Mouse (Mus musculus) intestine, embryonic 16.5 days (tissue): ENCODE measurements around the gene Grik1. TPM values are rescaled to one million over a fixed set of nuclear protein-coding genes. Genes with fewer than 3 reads are reported as not detected.
A peak's percentile ranks its signal among the peaks of the same experiment; 100 is the strongest.

Experiments used
- ATAC-seq: fragments of 200-750 bp; cut with Nextera tagmentation; 2 replicates; pipeline ENCODE4 v1.8.0; 2017; ENCODE audit warnings: moderate TSS enrichment, moderate library complexity
- H3K27ac ChIP-seq: fragments of 300-500 bp; sonication (generic); 2 replicates; pipeline ENCODE4 v1.5.1; 2014; ENCODE audit warnings: mild to moderate bottlenecking, low read length
- H3K27me3 ChIP-seq: fragments of 300-500 bp; sonication (generic); replicated peaks from 2 replicates; pipeline ENCODE4 v1.6.1; 2014; ENCODE audit warnings: low read length, control low read depth, mixed read lengths; ENCODE audit not compliant: control insufficient read depth, insufficient read depth
- H3K36me3 ChIP-seq: fragments of 300-500 bp; sonication (generic); 2 replicates; pipeline ENCODE4 v1.6.1; 2014; ENCODE audit warnings: low read length, control low read depth; ENCODE audit not compliant: control insufficient read depth, insufficient read depth
- H3K4me1 ChIP-seq: fragments of 300-500 bp; sonication (generic); 2 replicates; pipeline ENCODE4 v1.6.1; 2014; ENCODE audit warnings: low read length, control low read depth, mixed read lengths; ENCODE audit not compliant: control insufficient read depth, insufficient read depth
- H3K4me2 ChIP-seq: fragments of 300-500 bp; sonication (generic); 2 replicates; pipeline ENCODE4 v1.6.1; 2014; ENCODE audit warnings: low read depth, low read length, control low read depth
- H3K4me3 ChIP-seq: fragments of 300-500 bp; sonication (generic); 2 replicates; pipeline ENCODE4 v1.5.1; 2014; ENCODE audit warnings: mild to moderate bottlenecking, low read length
- H3K9ac ChIP-seq: fragments of 300-500 bp; sonication (generic); 2 replicates; pipeline ENCODE4 v1.6.1; 2014; ENCODE audit warnings: low read depth, low read length
- H3K9me3 ChIP-seq: fragments of 300-500 bp; sonication (generic); 2 replicates; pipeline ENCODE4 v1.6.1; 2016; ENCODE audit warnings: low read length, control low read depth; ENCODE audit not compliant: control insufficient read depth
- WGBS: fragments of 180-500 bp; shearing (Covaris S2); extraction: QIAGEN DNeasy Blood & Tissue Kit; methylation state at CpG from one replicate; pipeline ENCODE4 v1.1.7; 2014; 5-methylcytosine and 5-hydroxymethylcytosine counted together
- polyA plus RNA-seq: library from polyadenylated mRNA; unstranded; fragments of >200 nt; fragmentation: Nextera tagmentation; extraction: Ambion mirVana; gene quantifications from 2 replicates; pipeline ENCODE4 v1.2.1, GENCODE M21; 2015

Grik1 gene
- polyA plus RNA-seq, result 1.0 and 1.1 TPM in 2 replicates

- no peak within 1 kb of the TSS for H3K27ac ChIP-seq
- peak within 1 kb of the TSS; percentile 88 for H3K4me2 ChIP-seq
- ATAC-seq, result peak; percentile 89
- no peaks in the 10 kb centered on the region for H3K36me3 ChIP-seq
- H3K4me1 ChIP-seq, result peaks cover 8% of the 10 kb centered on the region
- peaks cover 25% of the 10 kb centered on the region for H3K27me3 ChIP-seq
- no peaks in the 10 kb centered on the region for H3K9me3 ChIP-seq
- WGBS, result 1% methylated on average over 26 of the region's 27 CpGs
- peak within 1 kb of the TSS; percentile 43 for H3K4me3 ChIP-seq
- peak within 1 kb of the TSS; percentile 49; the same call in 1 of the 2 replicates for H3K9ac ChIP-seq
These were observed at the start of gene Grik1 for GRCm38 (mm10) chr16:88290132-88290772. Gene Grik1 (minus strand): TSS chr16:88290265.

- Histone ChIP-seq H3K4me3 (no peak overlapping the region), H3K27ac (no peak overlapping the region), H3K9ac (no peak overlapping the region), H3K27me3 (peaks cover 10% of the 10 kb centered on the region), H3K9me3 (no peaks in the 10 kb centered on the region), H3K4me1 (peaks cover 8% of the 10 kb centered on the region), H3K36me3 (no peaks in the 10 kb centered on the region), H3K4me2 (no peak overlapping the region)
- no peak for ATAC-seq
- 52% methylated on average over 3 of the region's 3 CpGs for WGBS
These were observed 4.1 kb upstream of the Grik1 start for GRCm38 (mm10) chr16:88294209-88294608.

- ATAC-seq, result peak; percentile 60
- Histone ChIP-seq H3K4me3 (peak overlapping the region; percentile 43), H3K4me2 (peak overlapping the region; percentile 88), H3K9ac (peak overlapping the region; percentile 49; the same call in 1 of the 2 replicates), H3K27ac (no peak overlapping the region), H3K9me3 (no peaks in the 10 kb centered on the region), H3K36me3 (no peaks in the 10 kb centered on the region), H3K27me3 (peaks cover 25% of the 10 kb centered on the region), H3K4me1 (peaks cover 8% of the 10 kb centered on the region)
- WGBS, result under 1% methylated on average over 40 of the region's 40 CpGs
These were observed 514 bp downstream of the Grik1 start for GRCm38 (mm10) chr16:88289421-88290081.

- WGBS, result 66% methylated on average over 4 of the region's 4 CpGs
- Histone ChIP-seq H3K27me3 (no peaks in the 10 kb centered on the region), H3K9me3 (no peaks in the 10 kb centered on the region), H3K4me1 (no peaks in the 10 kb centered on the region; the same call in 1 of the 2 replicates), H3K4me2 (no peak overlapping the region), H3K9ac (no peak overlapping the region), H3K27ac (no peak overlapping the region), H3K36me3 (no peaks in the 10 kb centered on the region), H3K4me3 (no peak overlapping the region)
- no peak for ATAC-seq
These were observed 31.7 kb downstream of the Grik1 start for GRCm38 (mm10) chr16:88258407-88258806.

GRCm38 (mm10) chr16:88257072-88257471 is 33.0 kb downstream of the Grik1 start:
- WGBS, result 83% methylated on average over 5 of the region's 5 CpGs
- H3K4me1 ChIP-seq, result no peaks in the 10 kb centered on the region
- no peak for ATAC-seq
- no peak overlapping the region for H3K4me3 ChIP-seq
- no peak overlapping the region for H3K27ac ChIP-seq
- no peaks in the 10 kb centered on the region for H3K27me3 ChIP-seq
- no peak overlapping the region for H3K4me2 ChIP-seq
- no peaks in the 10 kb centered on the region for H3K36me3 ChIP-seq
- H3K9me3 ChIP-seq, result no peaks in the 10 kb centered on the region
- no peak overlapping the region for H3K9ac ChIP-seq

- no peak overlapping the region for H3K27ac ChIP-seq
- no peak overlapping the region for H3K9ac ChIP-seq
- no peaks in the 10 kb centered on the region for H3K27me3 ChIP-seq
- H3K4me3 ChIP-seq, result no peak overlapping the region
- 90% methylated on average over 3 of the region's 3 CpGs for WGBS
- no peaks in the 10 kb centered on the region for H3K36me3 ChIP-seq
- H3K4me2 ChIP-seq, result no peak overlapping the region
- H3K9me3 ChIP-seq, result no peaks in the 10 kb centered on the region
- H3K4me1 ChIP-seq, result no peaks in the 10 kb centered on the region
- ATAC-seq, result no peak
These were observed 34.0 kb downstream of the Grik1 start for GRCm38 (mm10) chr16:88256101-88256500.

- no peak for ATAC-seq
- H3K36me3 ChIP-seq, result no peaks in the 10 kb centered on the region
- 80% methylated on average over 2 of the region's 2 CpGs for WGBS
These were observed 37.4 kb downstream of the Grik1 start for GRCm38 (mm10) chr16:88252676-88253075.

GRCm38 (mm10) chr16:88251049-88251448 is 39.0 kb downstream of the Grik1 start:
- no peak for ATAC-seq
- Histone ChIP-seq H3K4me2 (no peak overlapping the region), H3K36me3 (no peaks in the 10 kb centered on the region), H3K9ac (no peak overlapping the region), H3K9me3 (no peaks in the 10 kb centered on the region), H3K27ac (no peak overlapping the region), H3K4me1 (no peaks in the 10 kb centered on the region), H3K27me3 (no peaks in the 10 kb centered on the region), H3K4me3 (no peak overlapping the region)
- WGBS, result 77% methylated on average over 5 of the region's 5 CpGs

More at GRCm38 (mm10) chr16:88252676-88253075, 37.4 kb downstream of the Grik1 start:
- Histone ChIP-seq H3K9me3 (no peaks in the 10 kb centered on the region), H3K27me3 (no peaks in the 10 kb centered on the region), H3K9ac (no peak overlapping the region), H3K4me3 (no peak overlapping the region), H3K4me2 (no peak overlapping the region), H3K4me1 (no peaks in the 10 kb centered on the region), H3K27ac (no peak overlapping the region)

GRCm38 (mm10) chr16:88249825-88250224 is 40.2 kb downstream of the Grik1 start:
- no peaks in the 10 kb centered on the region for H3K4me1 ChIP-seq
- no peaks in the 10 kb centered on the region for H3K9me3 ChIP-seq
- no peak overlapping the region for H3K4me2 ChIP-seq
- no peaks in the 10 kb centered on the region for H3K27me3 ChIP-seq
- WGBS, result 77% methylated on average over 3 of the region's 3 CpGs
- no peaks in the 10 kb centered on the region for H3K36me3 ChIP-seq
- ATAC-seq, result no peak
- no peak overlapping the region for H3K27ac ChIP-seq
- no peak overlapping the region for H3K9ac ChIP-seq
- no peak overlapping the region for H3K4me3 ChIP-seq
